Mouse (Mus musculus) liver, embryonic 14.5 days (tissue): ENCODE results near the gene Ankrd49.

Experiments
- CTCF ChIP-seq: IDR thresholded peaks from 2 replicates; pipeline ENCODE4 v1.5.1; 2016; ENCODE audit warnings: antibody characterized with exemption, low read depth, control low read depth
- EP300 ChIP-seq: IDR thresholded peaks from 2 replicates; pipeline ENCODE4 v1.6.1; 2016; ENCODE audit warnings: antibody characterized with exemption, low read depth

DNA sequence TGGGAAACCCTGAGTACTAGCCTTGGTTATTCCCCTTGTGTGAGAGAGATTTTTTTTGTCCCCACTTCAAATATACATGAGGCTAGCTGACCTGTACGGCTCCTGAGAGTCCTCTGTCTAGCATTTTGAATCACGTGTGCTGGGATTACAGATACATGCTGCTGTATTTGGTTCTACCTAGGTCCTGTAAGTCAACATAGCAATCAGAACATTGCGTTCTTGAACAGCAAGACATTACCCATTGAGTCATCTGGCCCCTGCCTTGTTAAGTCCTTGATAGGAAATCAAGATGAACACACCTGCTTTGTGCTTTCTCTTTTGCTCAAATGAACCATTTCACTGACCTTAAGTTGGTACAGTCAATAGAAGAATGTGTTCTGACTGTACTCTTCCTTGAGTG is 30.2 kb downstream of the Ankrd49 start:
- no peak for TF ChIP-seq EP300
- no peak for TF ChIP-seq CTCF
